Mouse (Mus musculus): ENCODE results near the gene 1700037H04Rik.

The 1700037H04Rik gene

DNA sequence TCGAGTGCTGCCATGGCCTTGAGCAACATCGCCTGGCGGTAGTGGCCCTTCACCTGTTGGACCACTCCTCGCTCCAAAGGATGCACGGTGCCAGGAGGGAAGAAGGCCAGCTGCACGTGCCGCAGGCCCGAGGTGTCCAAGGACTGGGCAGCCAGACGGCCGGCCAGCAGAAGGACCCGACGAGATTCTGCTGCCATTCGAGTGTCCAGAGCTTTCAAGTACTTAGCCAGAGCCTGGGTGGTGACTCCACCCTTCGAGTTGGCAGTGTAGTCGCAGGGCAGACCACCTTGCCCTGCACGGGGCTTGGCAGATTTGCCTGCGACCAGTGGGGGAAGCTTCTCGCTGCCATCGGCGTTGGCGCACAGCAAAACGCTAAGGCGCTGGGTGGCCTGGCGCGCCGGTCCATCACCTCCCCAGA is 19.0 kb upstream of the 1700037H04Rik start:
- peak; percentile 95 for DNase-seq

- DNase-seq, result peak; percentile 94
These were observed 18.1 kb upstream of the 1700037H04Rik start for GRCm38 (mm10) chr2:131177932-131178331.

- DNase-seq, result no peak
These were observed 16.6 kb upstream of the 1700037H04Rik start for GRCm38 (mm10) chr2:131176491-131176890.

DNA sequence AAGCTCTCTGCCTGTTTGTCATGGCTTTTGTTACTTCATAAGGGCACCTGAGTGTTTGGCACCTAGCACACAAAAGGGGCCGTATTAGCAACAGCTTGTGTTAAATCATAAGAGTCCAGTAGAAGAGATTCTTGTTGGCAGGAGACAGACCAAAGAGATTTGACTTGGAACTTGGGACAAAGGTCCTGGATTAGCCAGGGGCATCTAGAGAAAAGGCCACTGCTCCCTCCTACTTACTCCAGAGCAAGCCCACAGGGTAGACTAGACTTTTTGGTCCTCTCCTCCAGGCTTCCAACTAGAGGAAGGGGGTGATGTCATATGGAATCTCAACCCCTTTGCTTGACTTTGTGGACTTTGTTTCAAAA is 16.0 kb upstream of the 1700037H04Rik start:
- no peak for DNase-seq

DNA sequence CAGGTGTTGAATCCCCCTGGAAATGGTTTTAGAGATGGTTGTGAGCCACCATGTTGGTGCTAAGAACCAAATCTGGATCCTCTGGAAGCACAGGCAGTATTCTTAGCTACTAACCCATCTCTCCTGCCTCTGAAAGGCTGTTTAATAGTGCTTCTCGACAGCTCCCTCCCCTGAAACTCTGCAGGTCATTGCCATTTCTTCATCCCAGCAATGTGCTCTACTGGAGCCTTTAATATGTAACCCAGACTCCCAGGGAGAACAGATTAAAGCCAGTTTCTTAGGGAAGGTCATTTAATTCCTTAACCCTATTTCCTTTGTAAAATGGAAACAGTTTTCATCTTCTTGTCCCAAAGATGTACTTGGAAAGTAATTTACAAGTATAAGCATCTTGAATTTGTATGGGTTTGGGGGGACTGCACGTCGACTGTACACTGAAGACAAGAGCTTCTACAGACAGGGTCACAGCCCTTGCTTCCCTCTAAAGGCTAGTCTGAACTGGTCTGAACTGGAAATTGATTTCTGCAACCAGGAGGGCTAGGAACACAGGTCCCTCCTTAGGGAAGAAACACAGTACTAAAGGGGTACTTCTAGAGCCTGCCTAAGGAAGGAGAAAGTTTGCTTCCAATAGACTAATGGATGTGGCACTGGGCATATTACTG is 15.5 kb upstream of the 1700037H04Rik start:
- no peak for DNase-seq

GRCm38 (mm10) chr2:131174700-131175099 is 14.8 kb upstream of the 1700037H04Rik start:
- DNase-seq, result peak; percentile 97

DNA sequence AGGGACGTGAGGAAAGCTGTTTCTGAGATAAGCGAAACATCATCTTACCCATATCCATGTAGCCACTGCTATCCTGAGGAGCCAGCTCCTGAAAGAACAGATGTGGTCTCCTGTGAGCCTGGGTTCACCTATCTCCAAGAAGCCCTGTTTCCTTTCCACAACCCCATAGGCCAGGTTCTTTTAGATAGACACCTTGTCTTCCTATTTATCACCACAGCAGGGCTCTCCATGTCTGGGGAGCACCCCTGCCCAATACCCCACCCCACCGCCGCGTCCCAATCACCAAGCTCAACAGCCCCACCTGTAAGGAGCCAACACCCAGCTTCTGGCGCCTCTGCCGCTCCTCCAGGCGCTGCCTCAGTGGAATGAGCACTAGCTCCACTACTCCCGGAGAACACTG is 12.4 kb upstream of the 1700037H04Rik start:
- DNase-seq, result no peak

- DNase-seq, result peak; percentile 97
These were observed 11.7 kb upstream of the 1700037H04Rik start for GRCm38 (mm10) chr2:131171401-131172104.

DNA sequence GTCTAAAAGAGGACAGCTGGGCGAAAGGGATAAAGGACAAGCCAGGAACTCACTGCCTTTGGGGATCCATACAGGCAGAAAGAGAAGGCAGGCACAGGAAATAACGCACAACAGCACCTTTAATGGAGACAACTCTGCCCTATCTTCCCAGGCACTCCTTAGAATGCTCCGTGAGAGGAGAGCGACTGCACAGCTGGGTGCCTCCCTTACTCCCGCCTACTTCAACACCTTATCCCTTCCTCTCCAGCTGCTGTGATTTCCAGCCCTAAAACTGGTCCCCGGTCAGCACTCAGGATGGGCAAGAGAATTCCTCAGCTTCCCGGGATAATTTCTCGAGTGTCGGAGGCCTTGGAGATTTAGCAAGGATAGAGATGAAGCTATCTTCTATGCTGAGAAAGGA is 11.1 kb upstream of the 1700037H04Rik start:
- no peak for DNase-seq

DNA sequence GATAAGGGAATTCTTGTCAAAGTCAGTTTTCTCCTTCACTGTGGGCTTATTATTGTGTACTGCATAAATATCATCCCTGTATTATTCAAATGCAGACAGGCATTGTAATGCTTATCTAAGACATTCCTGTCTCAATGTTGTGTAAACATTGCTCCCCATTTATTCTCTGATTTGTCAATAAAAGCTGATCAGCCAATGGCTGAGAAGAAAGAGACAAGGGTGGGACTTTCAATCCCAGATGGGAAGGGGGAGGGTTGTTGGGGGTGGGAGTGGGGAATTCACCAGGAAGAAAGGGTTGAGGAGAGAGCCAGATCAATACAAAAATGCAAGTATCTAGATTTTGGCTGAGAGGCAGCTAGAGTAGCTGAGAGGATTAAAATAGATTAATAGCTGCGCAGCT is 9.0 kb upstream of the 1700037H04Rik start:
- DNase-seq, result no peak

DNA sequence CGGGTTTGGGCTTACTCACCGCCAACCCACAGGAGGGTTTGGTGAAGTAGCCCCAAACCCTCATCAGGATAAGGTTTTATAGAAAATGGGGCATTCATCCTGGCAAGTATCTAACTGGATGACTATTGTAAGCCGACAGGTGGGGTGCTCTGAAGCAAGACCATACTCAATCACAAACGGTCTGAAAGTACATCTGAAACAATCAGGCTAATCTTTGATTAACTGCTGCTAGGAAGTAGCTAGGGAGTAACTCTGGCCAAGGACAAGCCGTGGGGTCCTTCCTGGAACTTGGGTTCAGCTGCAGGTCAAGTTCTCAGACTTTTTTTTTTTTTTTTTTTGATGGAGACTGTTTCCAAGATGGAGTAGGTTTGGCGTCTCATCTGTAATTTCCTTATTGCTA is 8.1 kb upstream of the 1700037H04Rik start:
- DNase-seq, result no peak

DNA sequence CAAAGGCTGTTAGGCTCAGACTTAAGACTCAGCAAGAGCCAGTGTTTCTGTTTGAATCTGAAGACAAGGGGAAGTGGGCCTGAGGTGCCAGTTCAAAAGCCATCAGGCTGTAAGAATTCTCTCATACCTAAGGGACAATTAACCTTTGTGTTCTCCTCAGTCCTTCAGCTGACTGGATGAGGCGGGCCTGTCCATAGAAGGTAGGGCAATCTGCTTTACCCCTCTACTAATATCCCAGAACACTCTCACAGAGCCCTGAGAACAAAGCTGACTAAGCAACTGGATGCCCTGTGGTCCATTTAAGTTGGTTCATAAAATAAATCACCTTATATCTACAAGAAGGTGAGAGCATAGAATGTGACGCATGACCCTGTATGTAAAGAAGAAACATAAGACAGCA is 6.3 kb upstream of the 1700037H04Rik start:
- DNase-seq, result no peak

GRCm38 (mm10) chr2:131163924-131164323 is 4.0 kb upstream of the 1700037H04Rik start:
- peak; percentile 77 for DNase-seq

DNA sequence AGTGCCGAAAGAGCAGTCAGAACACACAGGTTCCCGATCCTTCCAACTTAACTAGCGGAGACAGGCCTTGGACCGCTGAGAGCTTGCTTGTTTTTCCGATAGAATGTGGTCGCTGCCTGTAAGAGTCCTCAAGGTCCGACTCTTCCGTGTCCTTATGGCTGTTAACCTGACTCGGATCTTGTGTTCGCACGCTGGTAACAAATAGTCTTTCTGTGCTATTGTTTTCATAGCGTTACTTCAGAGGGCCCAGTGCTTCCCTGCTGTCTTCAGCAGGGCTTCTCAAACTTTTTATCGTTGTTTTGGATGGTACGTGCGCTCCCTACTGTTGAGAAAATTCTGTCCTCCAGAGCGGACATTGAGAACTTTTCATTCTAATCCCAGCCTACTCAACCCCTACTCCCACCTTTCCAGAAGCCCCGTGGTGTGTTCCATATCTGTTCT is 810 bp upstream of the 1700037H04Rik start:
- DNase-seq, result peak; percentile 91

GRCm38 (mm10) chr2:131159491-131159910 is 380 bp downstream of the 1700037H04Rik start:
- DNase-seq, result no peak

- DNase-seq, result no peak
These were observed 2.9 kb downstream of the 1700037H04Rik start for GRCm38 (mm10) chr2:131156987-131157386.

DNA sequence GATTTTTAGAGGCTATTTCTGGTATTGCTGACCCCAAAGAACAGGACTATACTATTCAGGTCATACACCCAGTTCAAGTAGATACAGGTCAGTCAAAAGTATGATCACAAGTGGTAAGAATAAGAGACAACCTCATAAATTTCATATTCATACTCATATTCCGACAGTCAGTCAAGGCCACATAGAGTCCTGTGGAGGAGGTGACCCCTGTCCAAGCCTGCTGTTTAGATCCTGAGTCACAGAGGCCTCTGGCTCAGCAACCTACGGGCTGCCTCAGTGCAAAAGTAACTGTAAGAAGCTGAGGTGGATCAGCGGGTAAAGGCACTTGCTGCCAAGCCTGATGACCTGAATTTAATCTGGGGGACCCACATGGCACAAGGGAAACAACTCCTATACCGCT is 5.8 kb downstream of the 1700037H04Rik start:
- DNase-seq, result no peak

GRCm38 (mm10) chr2:131152166-131152730 is 7.6 kb downstream of the 1700037H04Rik start:
- DNase-seq, result no peak

DNA sequence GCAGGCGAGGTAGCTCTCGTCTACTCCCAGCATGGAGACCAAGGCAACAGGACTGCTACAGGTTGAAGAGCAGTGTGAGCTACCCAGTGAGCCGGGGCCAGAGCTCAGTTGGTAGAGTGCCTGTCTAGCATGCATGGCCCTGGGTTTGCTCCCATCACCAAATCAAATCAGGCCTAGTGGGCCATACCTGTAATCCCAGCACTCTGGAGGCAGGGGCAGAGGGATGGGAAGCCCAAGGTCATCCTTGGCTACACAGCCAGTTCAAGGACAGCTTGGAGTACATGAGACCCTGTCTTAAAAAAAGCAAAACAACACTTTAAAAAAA is 10.7 kb downstream of the 1700037H04Rik start:
- peak; percentile 88 for DNase-seq

- peak; percentile 93 for DNase-seq
These were observed 11.3 kb downstream of the 1700037H04Rik start for GRCm38 (mm10) chr2:131148353-131149253.

DNA sequence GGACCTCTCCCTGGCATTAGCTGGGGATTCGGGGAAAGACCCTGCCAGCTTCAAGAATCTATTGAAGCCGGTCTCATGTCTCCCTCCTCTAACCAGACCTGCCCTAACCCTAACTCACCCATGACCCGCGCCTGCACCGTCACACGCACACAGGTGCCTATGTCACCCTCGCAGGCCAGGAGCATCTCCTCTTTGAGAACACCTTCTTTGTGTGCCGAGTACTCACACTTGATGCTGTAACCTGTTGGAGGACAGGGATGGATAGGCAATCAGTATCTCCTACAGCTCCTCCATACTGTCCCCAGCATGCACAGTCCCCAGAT is 12.9 kb downstream of the 1700037H04Rik start:
- no peak for DNase-seq

GRCm38 (mm10) chr2:131146193-131147042 is 13.5 kb downstream of the 1700037H04Rik start:
- DNase-seq, result peak; percentile 93
